Mouse (Mus musculus) thymus, postnatal 4 days (tissue): ENCODE measurements around the gene Vmn1r212.
"Not testable (repeated sequence)": the region's sequence is repeated elsewhere in the genome, so short reads cannot be mapped to it uniquely, and the experiment has no call there.

Experiments
- DNase-seq: peaks from one replicate; pipeline ENCODE4 v3.0.0; 2021

Vmn1r212 gene

DNA sequence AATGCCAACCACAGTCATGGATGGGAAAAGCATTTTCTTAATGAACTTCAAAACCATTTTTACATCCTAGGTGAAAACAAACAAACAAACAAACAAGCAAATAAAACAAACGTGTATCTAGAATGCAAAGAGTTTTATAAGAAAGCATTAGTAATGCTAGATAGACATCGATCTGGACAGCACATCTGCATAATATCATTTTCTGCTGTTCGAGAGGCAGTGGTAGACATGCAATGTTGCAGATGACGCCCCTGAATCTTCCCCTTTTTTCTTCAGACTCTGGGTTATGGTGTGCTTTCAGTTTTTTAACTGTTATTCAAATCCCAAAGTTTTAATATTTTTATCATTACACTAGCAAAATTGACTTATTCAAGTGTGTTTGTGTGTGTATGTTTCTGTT lies at the start of gene Vmn1r212:
Gene Vmn1r212, minus strand, starts transcription at position 101 of the 400 bp plus-strand sequence.
- DNase-seq = no peak

GRCm38 (mm10) chr13:22879257-22879656 lies 4.7 kb downstream of the Vmn1r212 start:
- DNase-seq = no peak

- DNase-seq = no peak
Measured at GRCm38 (mm10) chr13:22857461-22857860, 26.5 kb downstream of the Vmn1r212 start, which contains the start of gene Vmn1r211. Gene Vmn1r211 (minus strand): TSS chr13:22857561.

- no peak for DNase-seq
Measured at GRCm38 (mm10) chr13:22854760-22855159, 29.2 kb downstream of the Vmn1r212 start.

DNA sequence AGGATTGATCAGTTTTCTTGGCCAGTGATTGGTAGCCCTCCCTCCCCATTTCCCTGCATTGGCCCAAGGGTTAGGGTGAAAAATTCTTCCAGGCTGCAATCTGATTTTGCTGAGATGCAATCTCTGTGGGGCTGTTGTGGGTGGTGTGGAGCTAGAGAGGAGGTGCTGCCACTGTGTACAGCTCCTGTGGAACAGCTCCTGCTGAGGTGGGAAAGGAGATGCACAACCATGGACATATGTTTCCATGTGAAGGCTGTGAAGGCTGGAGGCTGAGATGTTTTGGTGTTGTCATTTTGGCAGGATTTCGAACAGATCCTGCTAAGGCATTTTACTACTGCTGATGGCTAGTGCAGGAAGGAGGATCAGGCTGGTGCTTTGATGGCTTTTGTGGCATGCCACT lies 37.2 kb downstream of the Vmn1r212 start:
- DNase-seq = no peak

DNA sequence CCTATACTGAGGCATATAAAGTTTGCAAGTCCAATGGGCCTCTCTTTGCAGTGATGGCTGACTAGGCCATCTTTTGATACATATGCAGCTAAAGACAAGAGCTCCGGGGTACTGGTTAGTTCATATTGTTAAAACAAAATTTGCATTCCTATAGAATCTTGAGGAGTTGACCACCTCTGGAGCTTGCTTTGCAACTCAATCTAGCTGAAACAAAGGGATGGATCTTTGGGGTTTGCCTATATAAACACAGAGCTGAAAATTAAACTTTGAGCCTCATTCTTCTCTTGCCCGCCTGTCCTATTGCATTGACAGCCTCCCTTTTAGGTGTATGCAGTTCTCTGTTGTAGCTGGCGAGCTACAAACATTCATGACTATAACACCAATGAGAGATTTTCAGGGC lies 39.7 kb downstream of the Vmn1r212 start:
- DNase-seq = not testable (repeated sequence)
